Mouse (Mus musculus) left cerebral cortex, postnatal 14 days (tissue): ENCODE results near the gene Cul7. TPM values are rescaled to one million over a fixed set of nuclear protein-coding genes. Genes with fewer than 3 reads are reported as not detected.

ENCODE experiments used
- DNase-seq, 2 experiments: peaks; one replicate each; pipeline ENCODE4 v3.0.0; 2021 to 2022; ENCODE audit warnings: low spot score in 2 of 2, mixed read lengths in 1 of 2
- intact Hi-C: fragments of 180-260 bp; cut with DNase I; formaldehyde crosslinking; loops from one replicate; pipeline ENCODE4 v1.15.1; 2025
- total RNA-seq, 2 experiments: library from RNA; stranded (reverse); gene quantifications; 2 replicates each; pipeline ENCODE4 v1.2.3; 2021

Cul7 gene
- total RNA-seq, 2 experiments from 2014 or later: 30.2 to 33.4 TPM

DNA sequence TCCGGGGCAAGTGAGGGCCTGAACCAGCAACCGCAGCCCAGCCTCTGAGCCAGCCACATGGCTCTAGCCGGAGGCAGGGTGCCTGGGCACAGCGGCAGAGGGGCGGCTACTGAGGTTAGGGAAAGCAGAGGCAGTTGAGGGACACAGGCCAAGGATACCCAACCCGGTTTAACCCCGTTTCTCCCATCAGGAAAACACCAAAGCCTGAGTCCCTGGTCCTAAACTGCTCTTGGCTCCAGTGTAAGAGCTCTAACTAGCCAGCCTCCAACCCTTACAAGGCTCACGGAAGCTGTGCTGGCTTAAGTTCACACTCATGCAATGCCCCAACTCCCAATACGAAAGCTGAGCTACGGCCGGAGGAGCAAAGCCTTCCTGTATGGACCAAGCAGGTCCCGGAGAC, 25.5 kb upstream of the Cul7 start:
- no peak for DNase-seq
- intact Hi-C loops: no loop called here

DNA sequence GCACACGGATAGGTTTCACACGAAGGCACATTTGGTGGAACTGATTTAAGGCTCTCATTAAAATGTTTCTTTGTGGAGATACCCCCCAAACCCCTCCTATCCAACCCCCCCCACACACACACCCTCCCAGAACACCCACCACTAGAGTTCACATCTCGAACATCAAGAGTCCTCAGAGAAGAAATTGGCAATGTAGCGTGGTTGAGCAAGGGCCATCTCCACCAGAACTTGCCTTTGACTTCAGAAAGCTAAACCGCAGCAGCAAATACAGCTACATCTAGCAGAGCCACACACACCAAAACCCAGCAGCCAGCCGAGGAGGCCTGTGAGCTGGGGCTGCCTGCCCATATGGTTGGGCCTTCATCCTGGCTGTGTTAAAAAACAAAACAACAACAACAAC, 22.7 kb upstream of the Cul7 start:
- no peak for DNase-seq
- intact Hi-C loops: loop anchor here (5.0 kb wide), 2 partner anchors 35 to 70 kb away; partner anchors contain the start of gene Srf

DNA sequence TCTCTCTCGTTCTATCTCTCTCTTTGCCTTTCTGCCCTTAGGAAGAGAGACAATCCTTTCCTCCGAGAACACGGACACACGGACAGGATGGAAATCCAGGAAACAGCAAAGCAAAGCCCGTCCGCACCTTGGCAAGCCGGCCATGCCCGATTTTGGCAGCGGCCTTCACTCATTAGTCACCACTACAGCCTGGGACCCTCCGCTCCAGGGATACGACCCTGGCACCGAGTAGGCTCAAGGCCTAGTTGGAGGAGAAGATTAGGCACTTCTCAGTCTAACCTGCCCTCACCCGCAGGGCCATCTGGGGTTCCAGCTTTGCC, 21.7 kb upstream of the Cul7 start:
- intact Hi-C loops: loop anchor here (5.0 kb wide), 2 partner anchors 36 to 71 kb away; partner anchors contain the start of gene Srf
- no peak for DNase-seq

DNA sequence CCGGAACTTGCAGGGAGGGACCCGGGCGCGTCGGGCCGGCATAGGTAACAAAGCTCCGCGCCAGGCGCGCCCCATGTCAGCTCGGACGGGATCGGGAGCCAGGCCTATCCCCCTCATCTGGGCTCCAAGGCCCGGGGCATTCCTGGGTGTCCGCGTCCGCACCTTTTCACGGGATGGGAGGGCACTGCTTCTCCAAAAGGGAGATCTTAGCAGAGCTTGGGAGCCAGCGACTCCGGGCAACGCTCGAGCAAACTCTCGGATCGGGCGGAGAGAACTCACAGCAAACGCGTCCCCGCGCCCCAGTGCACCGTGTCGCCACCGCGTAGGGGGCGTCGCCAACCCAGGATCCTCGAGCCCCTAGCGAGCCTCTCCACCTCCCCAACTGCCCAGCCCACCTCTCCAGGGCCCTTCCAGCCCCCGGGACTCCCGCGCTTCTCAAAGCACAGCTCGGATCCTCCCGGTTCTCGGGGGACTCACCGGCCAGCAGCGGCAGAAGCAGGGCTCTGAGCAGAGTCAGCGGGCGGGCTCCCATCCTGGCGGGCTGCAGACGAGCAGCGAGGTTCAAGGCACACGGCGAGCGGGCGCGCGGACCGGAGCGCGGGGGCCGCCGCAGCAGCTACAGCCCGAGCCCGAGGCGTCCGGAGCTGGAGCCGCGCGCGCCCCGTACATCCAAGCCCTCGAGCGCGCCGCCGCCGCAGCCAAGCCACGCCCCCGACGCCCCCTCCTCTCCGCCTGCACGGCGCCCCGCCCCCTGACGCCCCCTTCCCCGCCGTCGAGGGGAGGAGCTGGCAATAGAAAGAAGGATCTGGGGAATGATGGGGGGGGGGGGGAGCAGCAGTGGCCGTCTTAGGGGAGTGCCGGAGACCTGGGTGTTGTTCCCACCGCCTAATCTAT, 21.1 kb upstream of the Cul7 start, which contains the start of gene Ptk7:
TSS of gene Ptk7 (minus strand) at position 714 of the 894 bp plus-strand sequence.
- peak; percentile 63 to 82 for DNase-seq
- intact Hi-C loops: loop anchor here (5.0 kb wide), 2 partner anchors 37 to 72 kb away; partner anchors contain the start of gene Srf

DNA sequence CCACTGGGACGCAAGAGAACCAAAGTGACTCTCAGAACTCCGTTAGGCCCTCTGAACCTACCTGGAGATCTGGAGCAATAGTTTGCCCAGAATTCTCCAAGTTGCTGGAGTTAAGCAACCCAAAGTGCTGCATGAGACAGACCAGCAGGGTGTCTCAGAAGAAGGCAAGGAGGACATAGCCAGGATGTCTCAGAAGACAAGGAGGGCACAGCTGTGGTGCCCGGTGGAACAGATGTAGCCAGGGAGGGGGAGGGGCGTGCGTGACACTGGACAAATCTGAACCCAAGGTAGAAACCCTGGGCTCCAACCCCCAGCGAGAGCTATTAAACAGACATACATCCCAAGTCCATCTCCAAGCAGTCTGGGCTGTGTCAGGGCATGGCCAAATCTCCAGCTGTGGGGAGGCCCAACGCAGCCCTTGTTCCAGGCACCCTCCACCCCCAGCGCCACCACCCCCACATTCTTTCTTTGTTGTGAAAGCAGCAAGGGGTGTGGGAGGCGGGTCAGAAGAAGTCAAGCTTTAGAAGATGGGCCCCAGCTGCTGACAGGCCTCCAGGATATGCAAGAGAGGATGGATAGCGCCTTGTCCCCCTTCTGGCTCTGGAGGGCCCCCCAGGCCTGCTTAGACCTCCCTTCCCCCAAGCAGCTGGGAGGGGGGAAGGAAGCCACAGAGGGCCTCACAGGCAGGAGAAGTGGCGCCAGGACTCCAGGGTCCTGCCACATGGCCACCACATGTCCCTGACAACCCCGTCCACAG, 20.3 kb upstream of the Cul7 start:
- intact Hi-C loops: loop anchor here (5.0 kb wide), 2 partner anchors 38 to 73 kb away; partner anchors contain the start of gene Srf
- DNase-seq: no peak

DNA sequence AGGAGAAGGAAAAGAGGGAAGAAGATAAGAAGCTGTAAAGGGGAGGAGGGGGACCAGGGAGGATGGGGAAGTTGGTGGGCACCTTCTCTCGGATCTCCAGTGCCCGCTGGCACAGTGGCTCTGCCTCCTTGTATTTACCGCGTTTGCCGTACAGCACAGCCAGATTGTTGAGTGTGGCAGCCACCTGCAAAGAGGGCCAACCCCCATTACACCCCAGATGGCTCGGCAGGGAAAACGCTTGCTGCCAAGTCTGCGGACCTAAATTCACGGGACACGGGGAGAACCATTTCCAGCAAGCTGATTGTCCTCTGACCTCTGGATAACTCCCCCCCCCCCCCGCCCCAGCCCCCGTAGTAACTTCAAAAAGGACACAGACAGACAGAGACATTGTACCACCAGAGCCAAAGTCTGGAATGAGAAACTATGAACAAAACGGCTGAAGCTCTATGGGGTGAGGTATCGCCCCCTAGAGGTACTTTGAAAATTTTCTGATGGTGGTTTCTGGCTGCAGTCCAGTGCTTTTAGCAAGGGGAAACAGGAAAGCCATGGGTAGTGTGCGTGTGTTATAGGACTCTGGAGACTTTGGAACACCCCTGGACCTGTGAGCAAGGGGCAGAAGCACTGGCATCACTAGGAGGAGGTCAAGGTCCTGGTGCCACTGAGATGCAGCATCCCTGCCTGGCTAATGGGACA, 13.2 kb upstream of the Cul7 start:
- peak; percentile 79 to 89 for DNase-seq
- intact Hi-C loops: loop anchor here (5.0 kb wide), 1 partner anchor 110 kb away; no protein-coding TSS in a partner anchor

DNA sequence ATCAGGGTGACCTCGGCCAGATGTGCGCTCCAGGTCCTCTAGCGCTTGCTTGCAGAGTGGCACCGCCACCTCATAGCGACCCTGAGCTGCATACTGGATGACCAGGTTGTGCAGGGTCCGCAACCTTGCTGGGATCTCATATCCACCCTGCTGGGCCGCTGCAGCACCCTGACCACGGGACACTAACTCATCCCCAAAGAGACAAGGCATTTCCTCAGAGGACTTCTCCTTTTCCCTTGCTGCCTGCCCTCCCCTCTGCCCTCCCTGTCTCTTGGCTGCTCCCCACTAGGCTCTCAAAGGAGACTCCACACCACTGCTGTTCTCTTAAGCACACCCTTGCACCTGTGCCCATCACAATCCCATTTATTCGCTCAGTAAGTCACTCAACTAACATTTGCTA, 10.2 kb upstream of the Cul7 start:
- intact Hi-C loops: loop anchor here (5.0 kb wide), 1 partner anchor 113 kb away; no protein-coding TSS in a partner anchor
- DNase-seq: no peak

DNA sequence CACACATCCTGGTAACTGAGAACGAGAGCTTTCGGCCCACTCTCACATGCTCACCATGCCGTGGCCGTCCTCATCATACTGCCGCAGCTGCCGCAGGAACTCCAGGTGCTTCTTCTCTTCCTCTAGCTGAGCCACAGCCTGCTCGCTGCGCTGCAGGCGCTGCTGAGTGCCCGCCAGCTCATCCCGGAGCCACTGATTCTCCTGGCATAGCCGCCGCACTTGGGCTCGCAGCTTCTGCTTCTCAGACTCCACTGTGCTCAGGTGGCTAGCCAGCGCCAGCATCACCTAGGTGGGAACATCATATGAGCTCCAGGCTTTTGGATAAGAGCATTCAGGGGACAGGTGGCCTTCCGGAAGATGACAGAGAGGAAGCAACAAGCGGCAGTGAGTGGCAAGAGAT, 8.1 kb upstream of the Cul7 start:
- intact Hi-C loops: no loop called here
- DNase-seq: no peak

DNA sequence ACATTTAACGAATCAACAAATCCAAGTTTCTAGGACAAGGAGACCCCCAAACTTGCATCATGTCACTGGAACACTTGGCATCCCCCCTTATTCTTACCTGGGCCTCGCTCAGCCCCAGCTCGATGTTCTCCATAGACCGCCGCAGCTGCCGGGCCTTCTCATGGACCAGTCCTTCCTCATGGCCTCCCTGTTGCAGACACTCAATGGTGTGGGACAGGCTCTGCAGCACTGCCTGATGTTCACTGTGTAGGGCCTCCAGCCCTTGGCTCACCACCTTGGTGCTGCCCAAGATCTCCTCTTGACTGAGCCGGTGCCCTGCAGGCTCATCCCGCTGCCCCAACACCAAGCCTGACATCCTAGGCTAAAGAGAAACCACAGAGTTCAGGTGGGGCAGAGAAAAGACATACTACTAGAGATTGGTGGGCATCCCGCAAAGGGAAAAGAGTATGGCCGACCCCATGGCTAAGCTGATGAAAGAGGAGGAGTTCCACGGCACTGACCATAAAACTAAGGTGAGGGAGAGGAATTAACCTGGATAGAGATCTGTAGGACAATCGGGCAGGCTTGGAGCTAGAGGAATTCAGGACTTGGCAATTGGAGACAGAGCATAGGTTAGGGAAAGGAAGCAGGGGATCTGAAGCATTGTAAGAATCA, 5.9 kb upstream of the Cul7 start:
- intact Hi-C loops: no loop called here

DNA sequence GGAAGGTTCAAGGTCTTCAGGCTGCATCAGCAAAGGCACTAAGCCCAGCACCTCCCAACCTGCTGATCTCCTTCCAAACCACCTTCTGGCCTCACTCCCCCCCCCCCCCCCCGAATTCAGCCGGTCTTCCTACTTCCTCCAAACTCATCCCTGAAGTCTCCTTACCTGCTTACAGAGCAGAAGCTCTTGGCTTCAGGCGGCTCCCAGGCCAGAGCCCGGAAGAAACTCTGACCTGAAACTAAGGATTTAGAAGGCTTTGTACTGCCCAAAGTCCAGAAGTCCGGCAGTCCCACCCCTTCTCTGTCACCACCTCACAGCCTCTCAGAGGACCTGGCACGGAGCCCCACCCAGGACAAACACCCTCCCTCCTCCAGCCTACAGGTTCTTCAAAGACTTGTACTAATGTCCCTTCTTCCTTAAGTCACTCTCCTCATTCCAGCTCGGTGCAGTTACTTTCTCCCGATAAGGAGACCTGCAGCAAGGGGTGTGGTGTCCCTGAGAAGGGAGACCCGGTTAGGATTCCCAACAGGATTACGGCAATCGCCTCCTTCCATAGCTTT, 5.1 kb upstream of the Cul7 start:
- DNase-seq: no peak
- intact Hi-C loops: loop anchor here (5.0 kb wide), 1 partner anchor 98 kb away; the partner anchor contains the start of gene Cul9

More for the DNA sequence above, 5.9 kb upstream of the Cul7 start:
- DNase-seq: no peak

DNA sequence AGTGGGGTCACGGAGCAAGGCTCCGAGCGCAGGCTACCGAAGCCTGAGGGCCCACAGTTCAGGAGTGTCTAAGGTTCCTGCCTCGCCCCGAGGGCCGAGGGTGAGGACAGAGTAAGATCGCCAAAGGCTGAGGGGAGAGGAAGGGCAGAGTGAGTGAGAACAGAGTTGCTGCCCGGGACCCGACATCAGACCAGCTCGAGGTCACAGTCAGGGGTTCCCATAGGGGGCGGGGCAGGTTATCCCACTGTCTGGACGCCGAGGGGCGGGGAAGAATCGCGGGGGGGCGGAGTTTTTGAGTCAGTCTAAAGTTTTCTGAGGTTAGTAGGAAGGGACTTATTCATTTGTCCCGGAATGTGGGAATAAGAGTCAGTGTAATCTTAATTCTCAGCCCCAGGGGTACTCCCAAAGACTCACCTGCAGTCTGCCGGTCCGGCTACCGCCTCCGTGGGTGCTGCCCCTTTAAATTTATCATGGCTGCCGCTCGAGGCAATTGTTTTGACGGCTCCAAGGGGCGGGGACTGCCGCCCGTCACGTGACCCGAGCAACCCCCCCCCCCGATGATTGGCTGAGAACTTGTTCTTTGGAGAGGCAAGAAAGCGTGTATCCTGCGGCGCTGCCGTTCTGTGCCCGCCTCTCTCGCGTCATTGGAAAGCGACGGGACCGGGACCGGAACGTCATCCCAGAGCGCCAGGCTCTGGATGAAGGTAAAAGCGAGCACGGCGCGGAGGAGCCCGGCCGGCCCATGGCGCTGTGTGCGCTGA, 4.4 kb upstream of the Cul7 start, which contains the start of the genes Klc4 and Mrpl2:
TSS of gene Klc4 (minus strand) at position 462 of the 761 bp plus-strand sequence.
TSS of gene Mrpl2 (plus strand) at position 669 of the 761 bp plus-strand sequence.
- peak; percentile 99 to 100 for DNase-seq
- intact Hi-C loops: loop anchor here (5.0 kb wide), 1 partner anchor 98 kb away; the partner anchor contains the start of gene Cul9

DNA sequence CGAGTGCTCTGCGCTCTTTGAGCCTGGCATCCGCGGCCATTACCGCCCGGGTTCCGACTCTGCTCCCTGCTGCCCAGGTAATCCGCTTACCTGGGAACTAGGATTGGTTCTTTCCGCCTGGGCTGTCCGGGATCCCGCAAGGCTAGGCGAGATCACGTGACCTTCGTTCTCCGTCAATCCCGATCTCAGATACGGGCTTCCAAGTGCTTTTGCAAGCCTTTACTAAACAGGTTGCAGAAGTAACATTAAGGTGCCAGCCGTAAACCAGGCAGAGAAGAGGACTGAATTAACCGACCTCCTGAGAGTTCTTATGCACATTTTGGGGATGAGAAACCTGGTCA, 3.8 kb upstream of the Cul7 start:
- intact Hi-C loops: loop anchor here (5.0 kb wide), 1 partner anchor 99 kb away; the partner anchor contains the start of gene Cul9
- DNase-seq: no peak

DNA sequence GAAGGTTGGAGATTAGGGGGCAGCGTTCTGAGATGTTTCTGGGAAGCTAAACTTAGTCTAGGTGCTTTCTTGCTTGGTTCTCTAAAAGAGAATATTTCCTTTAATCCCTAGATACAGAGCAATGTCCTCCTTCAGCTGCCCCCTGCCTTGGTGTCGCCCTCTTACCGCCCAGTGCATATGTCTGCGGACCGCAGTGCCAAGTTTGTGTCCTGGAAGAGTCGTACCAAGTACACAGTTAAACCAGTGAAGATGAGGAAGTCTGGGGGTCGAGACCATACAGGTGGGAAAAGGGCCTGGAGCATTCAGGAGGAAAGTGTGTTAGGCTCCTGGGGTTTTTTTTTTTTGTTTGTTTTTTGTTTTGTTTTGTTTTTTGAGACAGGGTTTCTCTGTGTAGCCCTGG, 2.9 kb upstream of the Cul7 start:
- DNase-seq: no peak
- intact Hi-C loops: loop anchor here (5.0 kb wide), 1 partner anchor 100 kb away; the partner anchor contains the start of gene Cul9

DNA sequence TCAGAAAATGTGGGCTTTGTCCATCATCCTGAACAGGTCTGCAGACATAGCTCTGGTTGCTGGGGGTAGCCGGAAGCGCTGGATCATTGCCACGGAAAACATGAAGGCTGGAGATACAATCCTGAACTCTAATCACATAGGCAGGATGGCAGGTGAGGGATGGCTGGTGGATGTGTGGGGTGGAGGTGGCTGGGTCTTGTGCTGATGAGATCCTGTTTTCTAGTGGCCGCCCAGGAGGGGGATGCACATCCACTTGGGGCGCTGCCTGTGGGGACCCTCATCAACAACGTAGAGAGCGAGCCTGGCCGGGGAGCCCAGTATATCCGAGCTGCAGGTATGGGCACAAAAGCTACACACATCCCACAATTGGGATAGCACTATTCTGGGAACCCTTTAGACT, 1.7 kb upstream of the Cul7 start:
- DNase-seq: no peak
- intact Hi-C loops: loop anchor here (5.0 kb wide), 1 partner anchor 101 kb away; the partner anchor contains the start of gene Cul9

DNA sequence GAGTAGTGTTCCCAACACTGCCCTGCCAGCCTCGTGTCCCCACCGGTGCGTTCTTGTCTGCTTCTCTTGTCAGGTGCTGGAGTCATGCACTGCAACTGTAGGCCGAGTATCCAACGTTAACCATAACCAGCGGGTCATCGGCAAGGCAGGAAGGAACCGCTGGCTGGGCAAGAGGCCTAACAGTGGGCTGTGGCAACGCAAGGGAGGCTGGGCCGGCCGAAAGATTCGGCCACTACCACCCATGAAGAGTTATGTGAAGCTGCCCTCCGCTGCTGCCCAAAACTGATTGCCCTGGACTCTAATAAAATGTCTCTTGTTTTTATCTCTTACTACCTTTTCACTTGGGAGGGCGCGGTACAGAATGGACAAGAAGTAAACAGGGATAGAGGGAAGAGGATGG, 326 bp upstream of the Cul7 start:
- intact Hi-C loops: loop anchor here (5.0 kb wide), 1 partner anchor 103 kb away; the partner anchor contains the start of gene Cul9
- no peak for DNase-seq

DNA sequence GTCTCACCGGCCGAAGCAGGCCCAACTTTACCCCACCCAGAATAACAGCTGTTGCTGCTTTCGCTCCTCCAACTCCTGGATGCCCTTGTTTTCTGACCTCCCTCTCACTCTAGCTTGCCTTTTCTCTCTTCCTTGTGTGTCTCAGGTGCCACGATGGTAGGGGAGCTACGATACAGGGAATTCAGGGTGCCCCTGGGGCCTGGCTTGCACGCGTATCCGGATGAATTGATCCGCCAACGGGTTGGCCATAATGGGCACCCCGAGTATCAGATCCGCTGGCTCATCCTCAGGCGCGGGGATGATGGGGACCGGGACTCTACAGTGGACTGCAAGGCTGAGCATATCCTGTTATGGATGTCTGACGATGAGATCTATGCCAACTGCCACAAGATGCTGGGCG, 1.2 kb downstream of the Cul7 start:
- no peak for DNase-seq
- intact Hi-C loops: no loop called here

DNA sequence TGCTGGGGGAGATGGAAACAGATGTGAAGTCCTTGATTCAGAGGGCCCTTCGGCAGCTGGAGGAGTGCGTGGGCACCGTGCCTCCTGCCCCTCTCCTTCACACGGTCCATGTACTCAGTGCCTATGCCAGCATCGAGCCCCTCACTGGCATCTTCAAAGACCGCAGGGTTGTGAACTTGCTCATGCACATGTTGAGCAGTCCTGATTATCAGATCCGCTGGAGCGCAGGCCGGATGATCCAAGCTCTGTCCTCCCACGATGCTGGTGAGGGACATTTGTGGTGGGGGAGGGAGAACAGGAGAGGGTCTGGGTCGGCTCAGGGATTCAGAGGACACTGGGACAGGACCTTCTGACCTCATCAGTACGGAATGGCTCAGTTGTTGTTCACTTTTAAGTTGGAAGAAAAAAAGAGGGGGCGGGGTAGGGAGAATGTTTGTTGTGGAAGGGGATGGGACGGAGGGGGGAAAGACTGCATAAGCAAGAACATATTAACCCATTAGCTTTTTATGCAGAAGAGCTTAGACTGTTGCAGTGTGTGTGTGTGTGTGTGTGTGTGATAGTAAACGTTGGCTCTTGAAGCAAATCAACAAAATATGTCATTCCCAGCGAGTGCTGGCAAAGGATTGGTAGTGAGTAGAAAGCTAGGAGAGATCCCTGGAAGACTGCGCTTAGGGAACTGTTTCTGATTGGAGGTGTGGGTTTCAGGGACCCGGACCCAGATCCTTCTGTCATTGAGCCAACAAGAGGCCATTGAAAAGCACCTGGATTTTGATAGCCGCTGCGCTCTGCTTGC, 1.8 kb downstream of the Cul7 start:
- intact Hi-C loops: no loop called here
- DNase-seq: no peak
